Mouse (Mus musculus) embryonic facial prominence, embryonic 10.5 days (tissue): ENCODE measurements around the gene Ndc1. TPM values are rescaled to one million over a fixed set of nuclear protein-coding genes. Genes with fewer than 3 reads are reported as not detected.
"Not testable (repeated sequence)": the region's sequence is repeated elsewhere in the genome, so short reads cannot be mapped to it uniquely, and the experiment has no call there.

Experiments
- DNase-seq: peaks from one replicate; pipeline ENCODE4 v3.0.0-alpha.2; 2017; ENCODE audit warnings: low spot score
- H3K27ac ChIP-seq: fragments of 300-500 bp; sonication (generic); replicated peaks from 2 replicates; pipeline ENCODE4 v1.5.1; 2016; ENCODE audit warnings: mild to moderate bottlenecking
- H3K27me3 ChIP-seq: fragments of 300-500 bp; sonication (generic); replicated peaks from 2 replicates; pipeline ENCODE4 v1.6.1; 2016; ENCODE audit warnings: low read depth, mild to moderate bottlenecking; ENCODE audit not compliant: poor library complexity, severe bottlenecking
- H3K36me3 ChIP-seq: fragments of 300-500 bp; sonication (generic); replicated peaks from 2 replicates; pipeline ENCODE4 v1.6.1; 2016; ENCODE audit warnings: mild to moderate bottlenecking, moderate library complexity
- H3K4me1 ChIP-seq: fragments of 300-500 bp; sonication (generic); 2 replicates; pipeline ENCODE4 v1.6.1; 2016
- H3K4me3 ChIP-seq: fragments of 300-500 bp; sonication (generic); 2 replicates; pipeline ENCODE4 v1.5.1; 2016; ENCODE audit warnings: mild to moderate bottlenecking, moderate library complexity
- H3K9me3 ChIP-seq: fragments of 300-500 bp; sonication (generic); 2 replicates; pipeline ENCODE4 v1.6.1; 2016; ENCODE audit warnings: mild to moderate bottlenecking
- WGBS: fragments of 180-500 bp; shearing (Covaris S2); methylation state at CpG from one replicate; pipeline ENCODE4 v1.1.7; 2016; 5-methylcytosine and 5-hydroxymethylcytosine counted together
- polyA plus RNA-seq: library from polyadenylated mRNA; unstranded; fragments of >200 nt; fragmentation: Nextera tagmentation; extraction: Ambion mirVana; gene quantifications from 2 replicates; pipeline ENCODE4 v1.2.1, GENCODE M21; 2016

Ndc1 gene
- polyA plus RNA-seq, 1 experiment from 2014 or later, result 51.5 TPM

DNA sequence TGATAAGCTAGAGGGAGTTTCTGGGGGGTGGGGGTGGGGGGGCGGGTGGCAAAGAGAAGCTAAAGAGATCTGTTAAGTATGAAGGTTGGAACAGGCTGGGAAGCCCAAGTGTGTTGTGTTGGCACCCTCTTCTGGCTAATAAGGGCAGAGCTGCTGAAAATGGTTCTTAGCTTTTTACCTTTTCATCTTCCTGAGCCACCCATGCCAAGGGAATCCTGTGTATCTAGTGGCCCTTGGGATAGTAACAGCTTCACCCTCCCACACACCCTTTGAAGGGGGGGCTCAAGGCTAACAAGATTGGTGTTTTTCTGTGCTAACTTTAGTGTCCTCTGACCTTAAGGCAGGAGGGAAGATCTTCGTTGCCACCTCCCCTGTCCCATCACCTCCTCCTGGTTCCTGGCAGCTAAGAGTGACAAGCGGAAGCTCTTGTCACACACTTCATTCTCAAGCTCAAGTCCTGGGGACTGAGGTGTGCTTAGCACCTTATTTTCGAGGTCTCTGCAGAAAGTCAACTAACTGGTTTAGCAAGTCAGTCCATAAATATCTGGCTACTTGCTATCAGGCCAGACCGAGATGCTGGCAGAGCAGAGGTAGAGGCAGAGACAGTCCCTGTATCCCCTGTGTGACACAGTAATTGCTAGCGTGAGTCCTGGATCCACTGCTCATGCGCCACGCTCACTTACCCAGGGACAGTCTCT, 18.1 kb upstream of the Ndc1 start:
- peaks cover 32% of the 10 kb centered on the region for H3K36me3 ChIP-seq
- H3K27ac ChIP-seq, result no peak overlapping the region
- peak; percentile 22 for DNase-seq
- H3K27me3 ChIP-seq, result no peaks in the 10 kb centered on the region
- no peak overlapping the region for H3K4me3 ChIP-seq
- no peaks in the 10 kb centered on the region for H3K9me3 ChIP-seq
- peaks cover 7% of the 10 kb centered on the region; the same call in 1 of the 2 replicates for H3K4me1 ChIP-seq
- 70% methylated on average over 8 of the region's 8 CpGs for WGBS

GRCm38 (mm10) chr4:107351368-107351767, 16.2 kb upstream of the Ndc1 start:
- Histone ChIP-seq H3K36me3 (peaks cover 20% of the 10 kb centered on the region), H3K27ac (no peak overlapping the region), H3K27me3 (no peaks in the 10 kb centered on the region), H3K4me3 (no peak overlapping the region), H3K9me3 (no peaks in the 10 kb centered on the region), H3K4me1 (peaks cover 11% of the 10 kb centered on the region; the same call in 1 of the 2 replicates)
- DNase-seq, result no peak

- Histone ChIP-seq H3K27me3 (no peaks in the 10 kb centered on the region), H3K4me1 (peaks cover 11% of the 10 kb centered on the region; the same call in 1 of the 2 replicates), H3K4me3 (no peak overlapping the region), H3K9me3 (no peaks in the 10 kb centered on the region), H3K36me3 (peaks cover 22% of the 10 kb centered on the region), H3K27ac (no peak overlapping the region)
- WGBS, result 89% methylated on average over 3 of the region's 3 CpGs
- no peak for DNase-seq
These were observed 14.0 kb upstream of the Ndc1 start for GRCm38 (mm10) chr4:107353612-107354011.

GRCm38 (mm10) chr4:107354126-107354525, 13.5 kb upstream of the Ndc1 start:
- peaks cover 8% of the 10 kb centered on the region; the same call in 1 of the 2 replicates for H3K4me1 ChIP-seq
- DNase-seq, result no peak
- no peaks in the 10 kb centered on the region for H3K27me3 ChIP-seq
- 92% methylated on average over 5 of the region's 5 CpGs for WGBS
- no peak overlapping the region for H3K27ac ChIP-seq
- H3K36me3 ChIP-seq, result peaks cover 23% of the 10 kb centered on the region
- H3K9me3 ChIP-seq, result no peaks in the 10 kb centered on the region
- no peak overlapping the region for H3K4me3 ChIP-seq

GRCm38 (mm10) chr4:107354543-107354942, 13.0 kb upstream of the Ndc1 start:
- no peak for DNase-seq
- no peak overlapping the region for H3K4me3 ChIP-seq
- H3K36me3 ChIP-seq, result peaks cover 23% of the 10 kb centered on the region
- H3K27ac ChIP-seq, result no peak overlapping the region
- H3K27me3 ChIP-seq, result no peaks in the 10 kb centered on the region
- H3K9me3 ChIP-seq, result no peaks in the 10 kb centered on the region
- whole genome bisulfite sequencing, result 63% methylated on average over 4 of the region's 4 CpGs
- peaks cover 7% of the 10 kb centered on the region; the same call in 1 of the 2 replicates for H3K4me1 ChIP-seq

GRCm38 (mm10) chr4:107357172-107357571, 10.4 kb upstream of the Ndc1 start:
- not testable (repeated sequence) for H3K27ac ChIP-seq, H3K4me3 ChIP-seq, H3K4me1 ChIP-seq, H3K27me3 ChIP-seq, DNase-seq, H3K9me3 ChIP-seq, H3K36me3 ChIP-seq
- WGBS, result 81% methylated on average over 8 of the region's 8 CpGs

DNA sequence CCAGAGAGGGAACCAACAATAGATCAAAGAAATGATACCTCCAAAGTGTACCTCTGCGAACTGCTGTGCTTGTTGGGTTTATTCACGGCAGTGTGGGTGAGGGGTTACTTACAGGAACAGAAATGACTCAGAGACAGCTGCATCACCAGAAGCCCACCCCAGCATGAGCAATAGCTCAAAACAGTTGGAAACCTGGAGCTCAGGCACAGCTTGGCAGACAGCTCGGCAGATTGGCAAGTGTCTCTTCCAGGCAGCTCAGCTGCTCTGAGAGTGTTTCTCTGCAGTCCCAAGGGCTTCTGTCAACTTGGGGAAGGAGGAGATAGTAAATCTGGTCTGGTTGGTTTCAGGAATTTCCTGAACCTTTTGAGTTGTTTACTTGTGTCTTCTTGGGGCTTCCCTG, 9.1 kb upstream of the Ndc1 start:
- no peak for DNase-seq
- Histone ChIP-seq H3K27me3 (no peaks in the 10 kb centered on the region), H3K27ac (no peak overlapping the region), H3K36me3 (peaks cover 6% of the 10 kb centered on the region; the same call in 1 of the 2 replicates), H3K9me3 (no peaks in the 10 kb centered on the region), H3K4me3 (no peak overlapping the region), H3K4me1 (peaks cover 7% of the 10 kb centered on the region; the same call in 1 of the 2 replicates)
- 87% methylated on average over 3 of the region's 3 CpGs for WGBS

GRCm38 (mm10) chr4:107360457-107361145, 7.0 kb upstream of the Ndc1 start:
- WGBS, result 88% methylated on average over 7 of the region's 7 CpGs
- DNase-seq, result no peak

GRCm38 (mm10) chr4:107362755-107363154, 4.8 kb upstream of the Ndc1 start:
- 68% methylated on average over 4 of the region's 4 CpGs for WGBS
- H3K9me3 ChIP-seq, result no peaks in the 10 kb centered on the region

More at GRCm38 (mm10) chr4:107360457-107361145, 7.0 kb upstream of the Ndc1 start:
- H3K27ac ChIP-seq, result no peak overlapping the region
- peaks cover 6% of the 10 kb centered on the region; the same call in 1 of the 2 replicates for H3K36me3 ChIP-seq
- H3K27me3 ChIP-seq, result no peaks in the 10 kb centered on the region
- no peak overlapping the region for H3K4me3 ChIP-seq
- H3K9me3 ChIP-seq, result no peaks in the 10 kb centered on the region
- no peaks in the 10 kb centered on the region for H3K4me1 ChIP-seq

DNA sequence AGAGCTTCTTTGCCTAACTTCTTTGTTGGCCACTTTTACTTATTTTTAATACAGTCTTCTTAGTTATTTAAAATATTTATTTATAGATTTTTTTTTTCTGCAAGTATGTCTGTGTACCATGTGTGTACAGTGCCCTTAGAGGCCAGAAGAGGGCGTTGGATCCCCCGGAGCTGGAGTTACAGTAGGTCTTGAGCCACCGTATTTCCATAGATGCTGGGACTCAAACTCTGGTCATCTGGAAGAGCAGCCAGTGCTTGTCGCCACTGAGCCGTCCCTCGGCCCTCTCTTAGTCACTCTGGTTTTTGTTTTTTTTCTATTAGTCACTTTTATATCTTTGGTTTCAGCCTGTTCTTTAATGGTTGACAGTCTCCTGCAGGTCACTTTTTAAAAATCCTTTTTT, 4.0 kb upstream of the Ndc1 start:
- no peaks in the 10 kb centered on the region for H3K9me3 ChIP-seq
- WGBS, result 80% methylated on average over 6 of the region's 6 CpGs
- no peak for DNase-seq
- no peak overlapping the region for H3K4me3 ChIP-seq
- H3K36me3 ChIP-seq, result peaks cover under 1% of the 10 kb centered on the region; the same call in 1 of the 2 replicates
- no peaks in the 10 kb centered on the region for H3K27me3 ChIP-seq
- H3K4me1 ChIP-seq, result peaks cover 3% of the 10 kb centered on the region
- no peak overlapping the region for H3K27ac ChIP-seq

More at GRCm38 (mm10) chr4:107362755-107363154, 4.8 kb upstream of the Ndc1 start:
- Histone ChIP-seq H3K36me3 (peaks cover 6% of the 10 kb centered on the region; the same call in 1 of the 2 replicates), H3K4me3 (no peak overlapping the region), H3K27me3 (no peaks in the 10 kb centered on the region), H3K27ac (no peak overlapping the region), H3K4me1 (no peaks in the 10 kb centered on the region)
- no peak for DNase-seq

- peaks cover 9% of the 10 kb centered on the region for H3K4me1 ChIP-seq
- H3K36me3 ChIP-seq, result peaks cover 2% of the 10 kb centered on the region; the same call in 1 of the 2 replicates
- H3K27ac ChIP-seq, result no peak overlapping the region
- no peaks in the 10 kb centered on the region for H3K27me3 ChIP-seq
- no peak for DNase-seq
- no peak overlapping the region for H3K4me3 ChIP-seq
- 93% methylated on average over 5 of the region's 5 CpGs for WGBS
- H3K9me3 ChIP-seq, result no peaks in the 10 kb centered on the region
These were observed 3.4 kb upstream of the Ndc1 start for GRCm38 (mm10) chr4:107364190-107364639.

DNA sequence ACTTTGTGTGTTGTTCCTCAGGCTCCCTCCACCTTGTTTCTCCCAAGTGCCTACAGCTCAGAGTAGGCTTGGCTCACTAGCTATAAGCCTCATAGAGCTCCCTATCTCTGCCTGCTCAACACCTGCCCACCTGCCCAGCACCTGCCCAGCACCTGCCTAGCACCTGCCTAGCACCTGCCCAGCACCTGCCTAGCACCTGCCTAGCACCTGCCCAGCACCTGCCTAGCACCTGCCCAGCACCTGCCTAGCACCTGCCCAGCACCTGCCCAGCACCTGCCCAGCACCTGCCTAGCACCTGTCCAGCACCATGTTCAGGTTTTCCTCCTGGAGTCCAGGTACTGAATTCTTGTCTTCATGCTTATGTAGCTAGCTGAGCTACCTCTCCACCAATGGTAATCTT, 1.2 kb upstream of the Ndc1 start:
- H3K27me3 ChIP-seq, H3K27ac ChIP-seq, H3K9me3 ChIP-seq, H3K4me3 ChIP-seq, DNase-seq: not testable (repeated sequence)
- Histone ChIP-seq H3K36me3 (peaks cover 24% of the 10 kb centered on the region), H3K4me1 (peaks cover 11% of the 10 kb centered on the region)

DNA sequence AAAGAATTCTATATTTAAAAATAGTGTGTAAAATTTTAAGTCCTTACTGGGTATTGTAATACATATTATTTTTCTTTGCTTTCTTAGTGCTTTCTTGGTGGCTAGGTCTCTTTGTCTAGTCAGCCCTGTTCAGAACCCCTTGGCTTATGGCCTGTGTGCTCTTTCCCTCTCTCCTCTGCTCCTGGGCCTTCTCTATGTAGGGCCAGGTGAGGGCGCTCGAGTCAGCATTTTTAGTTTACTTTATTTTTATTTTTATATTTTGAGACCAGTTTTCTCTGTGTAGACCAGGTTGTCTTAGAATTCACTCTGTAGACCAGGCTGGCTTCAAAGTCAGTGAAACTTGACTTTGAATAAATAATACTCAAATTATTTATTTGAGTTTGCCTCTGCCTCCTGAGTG, 4.7 kb downstream of the Ndc1 start:
- H3K27me3 ChIP-seq, result no peaks in the 10 kb centered on the region
- H3K9me3 ChIP-seq, result no peaks in the 10 kb centered on the region
- WGBS, result 90% methylated on average over 2 of the region's 2 CpGs
- H3K36me3 ChIP-seq, result peaks cover 82% of the 10 kb centered on the region
- no peak overlapping the region for H3K27ac ChIP-seq
- DNase-seq, result no peak
- H3K4me1 ChIP-seq, result peaks cover 11% of the 10 kb centered on the region
- H3K4me3 ChIP-seq, result no peak overlapping the region
